Mouse (Mus musculus) forebrain, embryonic 12.5 days (tissue): ENCODE measurements at regions not wholly inside any gene's neighbourhood (a gene's known extent, or its start where the extent isn't known, plus 50 kb on each side); places are given as distances from the start of the nearest gene placed in this dataset.
A peak's percentile ranks its signal among the peaks of the same experiment; 100 is the strongest.

Experiments used
- ATAC-seq: fragments of 200-750 bp; cut with Nextera tagmentation; 2 replicates; pipeline ENCODE4 v1.8.0; 2017; ENCODE audit warnings: moderate TSS enrichment; ENCODE audit not compliant: low FRiP score
- H3K27ac ChIP-seq: fragments of 300-500 bp; sonication (generic); 2 replicates; pipeline ENCODE4 v1.5.1; 2016; ENCODE audit warnings: mild to moderate bottlenecking
- H3K27me3 ChIP-seq: fragments of 300-500 bp; sonication (generic); 2 replicates; pipeline ENCODE4 v1.6.1; 2016; ENCODE audit warnings: mild to moderate bottlenecking
- H3K36me3 ChIP-seq: fragments of 300-500 bp; sonication (generic); replicated peaks from 2 replicates; pipeline ENCODE4 v1.6.1; 2016; ENCODE audit warnings: mild to moderate bottlenecking
- H3K4me1 ChIP-seq: fragments of 300-500 bp; sonication (generic); 2 replicates; pipeline ENCODE4 v1.6.1; 2016
- H3K4me2 ChIP-seq: fragments of 300-500 bp; sonication (generic); 2 replicates; pipeline ENCODE4 v1.6.1; 2016; ENCODE audit warnings: mild to moderate bottlenecking, moderate library complexity
- H3K4me3 ChIP-seq: fragments of 300-500 bp; sonication (generic); replicated peaks from 2 replicates; pipeline ENCODE4 v1.5.1; 2016; ENCODE audit warnings: mild to moderate bottlenecking
- H3K9ac ChIP-seq: fragments of 300-500 bp; sonication (generic); 2 replicates; pipeline ENCODE4 v1.6.1; 2016; ENCODE audit warnings: mild to moderate bottlenecking
- H3K9me3 ChIP-seq: fragments of 300-500 bp; sonication (generic); 2 replicates; pipeline ENCODE4 v1.6.1; 2016
- WGBS: fragments of 180-500 bp; shearing (Covaris S2); methylation state at CpG from one replicate; pipeline ENCODE4 v1.1.7; 2016; 5-methylcytosine and 5-hydroxymethylcytosine counted together

GRCm38 (mm10) chr7:58310096-58310495 is 345.9 kb upstream of the Atp10a start:
- H3K4me3 ChIP-seq: no peak overlapping the region
- no peaks in the 10 kb centered on the region for H3K36me3 ChIP-seq
- ATAC-seq: no peak
- 77% methylated on average over 2 of the region's 2 CpGs for WGBS
- H3K27me3 ChIP-seq: no peaks in the 10 kb centered on the region
- no peak overlapping the region for H3K27ac ChIP-seq
- no peaks in the 10 kb centered on the region for H3K9me3 ChIP-seq
- no peak overlapping the region for H3K4me2 ChIP-seq
- no peak overlapping the region for H3K9ac ChIP-seq
- H3K4me1 ChIP-seq: no peaks in the 10 kb centered on the region

GRCm38 (mm10) chr7:58322381-58322780 is 333.6 kb upstream of the Atp10a start:
- Histone ChIP-seq H3K27me3 (no peaks in the 10 kb centered on the region), H3K36me3 (no peaks in the 10 kb centered on the region), H3K9me3 (no peaks in the 10 kb centered on the region), H3K9ac (no peak overlapping the region), H3K27ac (no peak overlapping the region), H3K4me3 (no peak overlapping the region), H3K4me2 (no peak overlapping the region), H3K4me1 (no peaks in the 10 kb centered on the region)
- 41% methylated on average over 1 of the region's 1 CpGs for WGBS
- no peak for ATAC-seq

DNA sequence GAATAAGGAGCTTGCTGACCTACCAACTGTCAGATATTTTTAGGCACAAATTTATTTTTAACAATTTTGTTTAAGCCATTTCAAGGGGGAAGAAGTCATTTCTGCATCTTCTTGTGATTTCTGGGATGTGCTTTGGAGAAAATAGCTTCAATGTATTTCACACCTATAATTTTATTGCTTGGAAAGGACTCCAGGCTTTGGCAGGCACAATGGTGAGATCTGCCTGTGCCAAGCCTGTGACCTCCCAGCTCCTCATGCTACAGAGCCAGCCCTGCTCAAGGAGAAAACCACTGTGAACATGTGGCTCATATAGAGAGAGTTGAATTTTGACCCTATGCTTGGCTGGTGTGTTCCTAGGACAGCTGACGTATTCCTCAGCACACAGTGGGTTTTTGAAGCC is 288.6 kb upstream of the Atp10a start:
- H3K9ac ChIP-seq: no peak overlapping the region
- no peak for ATAC-seq
- no peak overlapping the region for H3K4me3 ChIP-seq
- H3K27me3 ChIP-seq: no peaks in the 10 kb centered on the region
- no peak overlapping the region for H3K27ac ChIP-seq
- no peaks in the 10 kb centered on the region for H3K36me3 ChIP-seq
- H3K4me1 ChIP-seq: no peaks in the 10 kb centered on the region
- H3K9me3 ChIP-seq: no peaks in the 10 kb centered on the region
- 82% methylated on average over 1 of the region's 1 CpGs for WGBS
- H3K4me2 ChIP-seq: no peak overlapping the region

DNA sequence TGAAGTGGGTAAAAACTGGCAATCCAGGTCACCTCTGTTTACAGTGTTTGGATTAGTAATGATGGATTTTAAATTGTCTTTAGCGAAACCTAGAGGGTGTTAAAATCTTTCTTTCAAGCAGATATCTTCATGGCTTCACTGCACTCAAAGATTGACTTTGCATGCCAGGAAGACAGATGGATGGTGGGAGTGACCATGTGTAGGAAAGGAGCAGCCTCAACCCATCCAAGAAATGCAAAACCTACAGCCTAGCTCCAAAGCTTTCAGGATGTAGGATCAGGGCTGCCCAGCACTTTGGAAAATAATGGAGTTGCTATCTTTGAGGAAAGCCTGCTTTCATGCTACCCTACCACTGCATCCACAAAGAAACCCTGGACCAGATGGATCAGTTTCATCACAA is 272.6 kb upstream of the Atp10a start:
- H3K4me1 ChIP-seq: no peaks in the 10 kb centered on the region
- H3K4me3 ChIP-seq: no peak overlapping the region
- no peaks in the 10 kb centered on the region for H3K27me3 ChIP-seq
- no peak for ATAC-seq
- H3K9ac ChIP-seq: no peak overlapping the region
- no peaks in the 10 kb centered on the region for H3K36me3 ChIP-seq
- no peaks in the 10 kb centered on the region for H3K9me3 ChIP-seq
- H3K27ac ChIP-seq: no peak overlapping the region
- 80% methylated on average over 1 of the region's 1 CpGs for WGBS
- no peak overlapping the region for H3K4me2 ChIP-seq

DNA sequence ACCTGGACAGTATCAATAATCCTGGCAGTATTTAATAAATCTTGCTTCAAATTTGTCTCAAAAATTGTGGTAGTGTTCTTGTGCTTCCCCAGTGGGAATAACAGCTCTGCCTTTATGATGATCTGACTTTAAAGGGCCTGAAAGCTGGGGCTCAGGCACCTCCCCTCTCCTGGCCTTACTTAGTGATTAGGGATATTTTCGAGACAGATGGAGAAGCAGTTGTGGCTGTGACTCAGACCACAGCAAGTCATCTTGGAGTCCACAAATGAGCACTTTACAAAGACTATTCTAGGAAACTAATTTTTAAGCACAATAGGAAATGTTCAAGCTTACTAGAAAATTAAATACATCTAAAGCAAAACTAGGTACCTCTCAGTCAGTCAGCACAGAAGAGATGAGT is 267.6 kb upstream of the Atp10a start:
- H3K27me3 ChIP-seq: no peaks in the 10 kb centered on the region
- H3K4me1 ChIP-seq: no peaks in the 10 kb centered on the region
- H3K9me3 ChIP-seq: no peaks in the 10 kb centered on the region
- no peak overlapping the region for H3K4me2 ChIP-seq
- 54% methylated on average over 1 of the region's 1 CpGs for WGBS
- H3K9ac ChIP-seq: no peak overlapping the region
- H3K27ac ChIP-seq: no peak overlapping the region
- no peaks in the 10 kb centered on the region for H3K36me3 ChIP-seq
- no peak for ATAC-seq
- H3K4me3 ChIP-seq: no peak overlapping the region

DNA sequence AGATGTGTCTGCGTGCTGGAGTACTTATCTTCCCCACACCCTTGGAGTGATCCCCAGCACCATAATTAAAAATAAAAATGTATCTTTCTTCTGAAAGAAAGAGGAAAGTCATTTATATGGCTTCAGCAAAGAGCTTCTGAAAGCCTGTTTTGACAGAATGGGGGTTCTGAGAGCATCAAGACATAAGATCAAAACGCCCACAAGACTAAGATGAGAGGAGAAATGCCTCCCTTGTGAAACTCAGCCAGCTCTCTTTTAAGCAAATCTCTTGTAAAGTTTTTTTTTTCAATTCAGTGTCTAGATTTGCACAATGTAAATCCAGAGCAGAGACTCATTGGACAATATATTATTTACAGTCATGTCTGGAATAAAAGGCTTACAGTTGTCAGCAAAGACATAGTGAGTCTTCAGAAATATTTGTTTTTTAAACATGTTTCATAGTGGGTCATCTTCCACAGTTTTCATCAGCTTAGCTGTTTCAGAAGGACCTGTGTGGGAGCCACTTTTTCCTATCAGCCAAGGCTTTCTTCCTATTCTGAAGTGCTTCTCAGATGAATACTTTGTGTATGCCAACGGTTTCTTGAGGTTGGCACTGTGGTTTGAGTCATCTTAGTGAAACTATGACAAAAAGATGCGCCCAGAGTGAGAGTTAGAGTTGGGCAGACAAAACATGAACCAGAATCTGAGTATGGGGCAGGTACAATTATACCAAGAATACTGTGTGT is 263.4 kb upstream of the Atp10a start:
- no peak for ATAC-seq
- Histone ChIP-seq H3K4me3 (no peak overlapping the region), H3K27ac (no peak overlapping the region), H3K27me3 (no peaks in the 10 kb centered on the region), H3K36me3 (no peaks in the 10 kb centered on the region), H3K4me1 (no peaks in the 10 kb centered on the region), H3K9ac (no peak overlapping the region), H3K4me2 (no peak overlapping the region), H3K9me3 (no peaks in the 10 kb centered on the region)
- WGBS: 76% methylated on average over 4 of the region's 4 CpGs

DNA sequence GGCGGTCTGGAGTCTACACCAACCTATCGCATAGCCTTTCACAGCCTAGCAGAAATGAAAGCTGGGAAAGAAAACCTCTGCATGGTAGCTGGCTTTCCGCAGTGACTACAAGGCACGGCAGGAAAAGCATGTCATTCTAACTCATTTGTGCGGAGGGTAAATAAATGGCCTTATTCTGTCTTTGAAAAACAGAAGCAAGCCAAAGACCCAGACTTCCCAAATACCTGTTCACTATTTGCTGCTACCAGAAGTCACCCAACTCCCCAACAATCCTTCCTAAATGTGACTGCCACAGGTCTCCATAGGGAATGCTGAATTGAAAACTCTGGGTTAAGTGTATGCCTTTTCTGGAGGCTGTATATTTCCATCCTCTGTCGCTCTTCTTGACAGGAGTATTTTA is 258.0 kb upstream of the Atp10a start:
- 6% methylated on average over 6 of the region's 6 CpGs for WGBS
- peak; percentile 3; the same call in 1 of the 2 replicates for ATAC-seq

GRCm38 (mm10) chr7:58398558-58399144 is 257.3 kb upstream of the Atp10a start:
- Histone ChIP-seq H3K4me3 (peak overlapping the region; percentile 48), H3K9ac (peak overlapping the region; percentile 63), H3K9me3 (no peaks in the 10 kb centered on the region), H3K4me2 (peak overlapping the region; percentile 59), H3K4me1 (peaks cover 9% of the 10 kb centered on the region), H3K36me3 (no peaks in the 10 kb centered on the region), H3K27me3 (no peaks in the 10 kb centered on the region), H3K27ac (peak overlapping the region; percentile 97)
- under 1% methylated on average over 9 of the region's 9 CpGs for WGBS
- peak; percentile 22 for ATAC-seq

More for the DNA sequence above, 258.0 kb upstream of the Atp10a start:
- Histone ChIP-seq H3K4me1 (peaks cover 9% of the 10 kb centered on the region), H3K4me3 (peak overlapping the region; percentile 48), H3K4me2 (peak overlapping the region; percentile 59), H3K27ac (peak overlapping the region; percentile 97), H3K9ac (peak overlapping the region; percentile 63), H3K27me3 (no peaks in the 10 kb centered on the region), H3K9me3 (no peaks in the 10 kb centered on the region), H3K36me3 (no peaks in the 10 kb centered on the region)

DNA sequence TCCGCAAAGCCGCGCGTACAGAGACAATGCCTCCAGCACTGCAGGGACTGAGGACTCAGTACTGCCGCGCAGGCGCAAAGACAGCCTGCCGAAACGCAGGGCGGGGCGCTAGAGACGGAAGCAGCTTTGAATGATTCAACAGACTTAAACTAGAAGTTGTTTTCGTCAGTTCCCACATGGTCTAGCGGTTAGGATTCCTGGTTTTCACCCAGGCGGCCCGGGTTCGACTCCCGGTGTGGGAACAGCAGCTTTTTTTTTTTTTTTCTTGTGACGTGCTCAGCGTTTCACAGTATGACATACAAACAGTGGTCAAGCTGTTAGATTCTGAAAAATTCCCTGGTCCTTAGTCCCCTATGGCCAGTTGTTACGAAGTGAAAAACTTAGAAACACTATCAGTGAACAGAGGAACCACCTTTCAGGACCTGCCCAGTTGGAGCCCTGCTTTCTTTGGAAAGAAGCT is 256.8 kb upstream of the Atp10a start:
- no peaks in the 10 kb centered on the region for H3K27me3 ChIP-seq
- WGBS: under 1% methylated on average over 21 of the region's 21 CpGs
- ATAC-seq: peak; percentile 99

GRCm38 (mm10) chr7:58399651-58400050 is 256.3 kb upstream of the Atp10a start:
- H3K27ac ChIP-seq: 0 out of 2 replicates have a peak overlapping the region, but pooled peaks have one; percentile 36
- H3K9ac ChIP-seq: peak overlapping the region; percentile 40; the same call in 1 of the 2 replicates
- no peaks in the 10 kb centered on the region for H3K27me3 ChIP-seq
- peak; percentile 2; the same call in 1 of the 2 replicates for ATAC-seq
- H3K9me3 ChIP-seq: no peaks in the 10 kb centered on the region
- no peaks in the 10 kb centered on the region for H3K36me3 ChIP-seq
- WGBS: 43% methylated on average over 5 of the region's 5 CpGs
- H3K4me2 ChIP-seq: peak overlapping the region; percentile 48
- peak overlapping the region; percentile 48 for H3K4me3 ChIP-seq
- peaks cover 9% of the 10 kb centered on the region for H3K4me1 ChIP-seq

More for the DNA sequence above, 256.8 kb upstream of the Atp10a start:
- Histone ChIP-seq H3K9ac (peak overlapping the region; percentile 63), H3K27ac (peak overlapping the region; percentile 97), H3K36me3 (no peaks in the 10 kb centered on the region), H3K4me3 (peak overlapping the region; percentile 48), H3K4me1 (peaks cover 9% of the 10 kb centered on the region), H3K4me2 (peak overlapping the region; percentile 59), H3K9me3 (no peaks in the 10 kb centered on the region)

DNA sequence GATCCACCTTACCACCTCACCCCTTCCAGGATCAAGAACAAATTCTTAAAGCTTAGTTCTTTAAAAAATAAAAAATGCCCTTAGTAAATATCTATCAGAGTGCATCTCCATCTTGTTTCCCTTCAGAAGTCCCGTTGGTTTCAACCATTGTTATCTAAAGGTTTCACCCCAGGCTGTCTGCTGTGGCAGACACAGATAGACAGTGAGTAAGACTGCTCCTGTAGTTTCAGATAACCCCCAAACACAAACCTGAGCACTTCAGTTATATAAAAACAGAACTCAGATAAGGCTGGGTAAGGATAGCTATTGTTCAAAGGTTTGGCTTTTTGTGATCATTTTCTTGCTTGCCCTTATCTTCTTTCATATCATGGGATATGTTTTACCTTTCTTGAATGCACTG is 255.4 kb upstream of the Atp10a start:
- no peak for ATAC-seq
- WGBS: 88% methylated on average over 1 of the region's 1 CpGs
- no peaks in the 10 kb centered on the region for H3K9me3 ChIP-seq
- H3K36me3 ChIP-seq: no peaks in the 10 kb centered on the region
- H3K27me3 ChIP-seq: no peaks in the 10 kb centered on the region
- H3K4me2 ChIP-seq: no peak overlapping the region
- no peak overlapping the region for H3K27ac ChIP-seq
- no peak overlapping the region for H3K9ac ChIP-seq
- H3K4me3 ChIP-seq: no peak overlapping the region
- H3K4me1 ChIP-seq: peaks cover 9% of the 10 kb centered on the region

DNA sequence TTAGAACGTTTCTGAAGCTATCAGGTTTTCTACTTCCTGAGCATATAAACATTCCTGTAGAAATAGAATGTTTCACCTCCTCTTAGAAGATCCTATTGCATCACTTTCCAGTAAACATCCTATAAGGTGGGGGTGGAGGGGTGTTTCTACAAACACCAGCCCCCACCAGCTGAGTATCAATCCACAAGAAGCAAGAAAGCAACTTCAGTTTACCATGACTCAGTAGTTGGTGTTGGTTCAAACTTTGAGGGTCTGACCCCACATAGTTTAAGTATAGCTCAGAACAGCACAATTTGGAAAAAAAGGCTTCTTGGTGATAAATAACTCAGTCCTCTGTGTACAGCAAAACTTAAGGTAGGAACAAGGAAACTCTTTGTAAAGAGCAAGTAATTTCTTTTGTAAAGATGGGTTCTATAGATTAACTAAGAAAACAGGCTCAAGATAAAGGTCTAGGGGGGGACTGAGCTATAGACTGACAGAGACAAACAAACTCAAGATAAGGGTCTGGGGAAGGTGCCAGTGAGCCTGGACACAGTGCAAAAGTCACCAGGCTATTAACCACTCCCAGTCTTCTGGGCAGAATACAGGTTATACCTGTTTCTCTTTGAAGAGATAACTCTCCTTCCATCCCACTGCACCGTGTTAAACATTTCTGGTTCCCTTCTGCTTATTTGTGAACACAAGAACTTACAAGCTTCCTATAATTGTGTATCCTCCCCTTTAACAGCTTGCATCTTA is 218.9 kb upstream of the Atp10a start:
- H3K4me1 ChIP-seq: no peaks in the 10 kb centered on the region
- no peaks in the 10 kb centered on the region for H3K9me3 ChIP-seq
- H3K4me3 ChIP-seq: no peak overlapping the region
- WGBS: 78% methylated on average over 2 of the region's 2 CpGs
- H3K4me2 ChIP-seq: no peak overlapping the region
- no peak for ATAC-seq
- no peak overlapping the region for H3K9ac ChIP-seq
- no peaks in the 10 kb centered on the region for H3K27me3 ChIP-seq
- H3K27ac ChIP-seq: no peak overlapping the region
- no peaks in the 10 kb centered on the region for H3K36me3 ChIP-seq
